Mouse (Mus musculus): ENCODE measurements around the gene Abcg2. TPM values are rescaled to one million over a fixed set of nuclear protein-coding genes. Genes with fewer than 3 reads are reported as not detected.

Abcg2 gene
- total and polyA plus RNA-seq, 3 experiments: 16.6 to 39.9 (median 25.0) TPM

- no peak overlapping the region for H3K4me3 ChIP-seq (replicated peaks in 1 of 3; ENCODE audit: low read depth in 2 of 3, low read length in 2 of 3, poor library complexity in 1 of 3)
- no peaks in the 10 kb centered on the region for H3K79me2 ChIP-seq (replicated peaks; ENCODE audit: control insufficient read depth, extremely low read depth, insufficient read depth, poor library complexity, severe bottlenecking)
- no peaks in the 10 kb centered on the region for H3K27me3 ChIP-seq (replicated peaks)
- H3K4me1 ChIP-seq (ENCODE audit: control insufficient read depth in 1 of 2, insufficient read depth in 2 of 2): no peaks in the 10 kb centered on the region
- in situ Hi-C loops (cut with MboI; ENCODE audit: low pct_ligation_motif_present, low pct_unique_long_range_greater_than_20kb, low sequenced_read_pairs) (no loop called here), dilution Hi-C loops (cut with MboI; ENCODE audit: extremely low pct_ligation_motif_present, extremely low pct_unique_long_range_greater_than_20kb, low sequenced_read_pairs) (no loop called here)
- H3K9me3 ChIP-seq (replicated peaks; ENCODE audit: low read length): no peaks in the 10 kb centered on the region
- peaks cover 0 to 3% of the 10 kb centered on the region in 2 experiments for H3K36me3 ChIP-seq (replicated peaks in 1 of 2; ENCODE audit: control insufficient read depth in 1 of 2, insufficient read depth in 1 of 2, low read length in 1 of 2)
- no peak overlapping the region for H3K9ac ChIP-seq (ENCODE audit: insufficient read depth, low read depth)
- no peak overlapping the region for H3K27ac ChIP-seq (ENCODE audit: insufficient read depth, low read depth)
- DNase-seq (ENCODE audit: extremely low read depth): no peak
- no peak overlapping the region for H3K4me2 ChIP-seq (ENCODE audit: insufficient read depth, low read depth, poor library complexity, severe bottlenecking)
- TF ChIP-seq JUN (IDR thresholded peaks at IDR 0.05; ENCODE audit: insufficient read depth, low read depth, low read length) (no peak), MEF2A (IDR thresholded peaks at IDR 0.05; ENCODE audit: borderline replicate concordance, low read depth, low read length) (no peak), NELFE (IDR thresholded peaks at IDR 0.05; ENCODE audit: low read depth, low read length) (no peak), USF2 (conservative IDR thresholded peaks at IDR 0.05; ENCODE audit: low read depth, low read length) (no peak), HCFC1 (IDR thresholded peaks at IDR 0.05; ENCODE audit: low read depth, low read length) (no peak), MAX (IDR thresholded peaks at IDR 0.05; ENCODE audit: low read length) (no peak), CHD1 (IDR thresholded peaks at IDR 0.05; ENCODE audit: low read depth, low read length) (no peak), GABPA (IDR thresholded peaks at IDR 0.05; ENCODE audit: insufficient replicate concordance, low read depth, low read length) (no peak), ETS1 (conservative IDR thresholded peaks at IDR 0.05; ENCODE audit: low read depth, low read length) (no peak), CHD2 (IDR thresholded peaks at IDR 0.05; ENCODE audit: low read length) (no peak), SIN3A (IDR thresholded peaks at IDR 0.05; ENCODE audit: low read length) (no peak), MXI1 (IDR thresholded peaks at IDR 0.05; ENCODE audit: low read depth, low read length) (no peak), MYC (IDR thresholded peaks at IDR 0.05; ENCODE audit: low read depth, low read length) (no peak), UBTF (IDR thresholded peaks at IDR 0.05; ENCODE audit: low read depth, low read length) (no peak), IRF4 (IDR thresholded peaks at IDR 0.05; ENCODE audit: low read depth, low read length) (no peak), JUND (conservative IDR thresholded peaks at IDR 0.05; ENCODE audit: low read depth, low read length) (no peak), MAFK (IDR thresholded peaks at IDR 0.05; ENCODE audit: insufficient replicate concordance, low read length) (no peak), NRF1 (IDR thresholded peaks at IDR 0.05; ENCODE audit: low read depth, low read length) (no peak), POLR2A (IDR thresholded peaks at IDR 0.05; ENCODE audit: low read depth, low read length) (no peak), EP300 (IDR thresholded peaks at IDR 0.05; ENCODE audit: low read length) (no peak)
Measured at GRCm38 (mm10) chr6:58650136-58650535, 65.8 kb downstream of the Abcg2 start.

- peaks cover 0 to 3% of the 10 kb centered on the region in 2 experiments for H3K36me3 ChIP-seq (replicated peaks in 1 of 2; ENCODE audit: control insufficient read depth in 1 of 2, insufficient read depth in 1 of 2, low read length in 1 of 2)
- in situ Hi-C loops (cut with MboI; ENCODE audit: low pct_ligation_motif_present, low pct_unique_long_range_greater_than_20kb, low sequenced_read_pairs) (no loop called here), dilution Hi-C loops (cut with MboI; ENCODE audit: extremely low pct_ligation_motif_present, extremely low pct_unique_long_range_greater_than_20kb, low sequenced_read_pairs) (no loop called here)
- no peak overlapping the region for H3K4me3 ChIP-seq (replicated peaks in 1 of 3; ENCODE audit: low read depth in 2 of 3, low read length in 2 of 3, poor library complexity in 1 of 3)
- no peaks in the 10 kb centered on the region for H3K79me2 ChIP-seq (replicated peaks; ENCODE audit: control insufficient read depth, extremely low read depth, insufficient read depth, poor library complexity, severe bottlenecking)
- DNase-seq (ENCODE audit: extremely low read depth): no peak
- no peak overlapping the region for H3K9ac ChIP-seq (ENCODE audit: insufficient read depth, low read depth)
- no peaks in the 10 kb centered on the region for H3K9me3 ChIP-seq (replicated peaks; ENCODE audit: low read length)
- no peak overlapping the region for H3K4me2 ChIP-seq (ENCODE audit: insufficient read depth, low read depth, poor library complexity, severe bottlenecking)
- no peaks in the 10 kb centered on the region for H3K4me1 ChIP-seq (ENCODE audit: control insufficient read depth in 1 of 2, insufficient read depth in 2 of 2)
- TF ChIP-seq POLR2AphosphoS2 (IDR thresholded peaks at IDR 0.05; ENCODE audit: low read depth, low read length) (no peak), USF1 (IDR thresholded peaks at IDR 0.05; ENCODE audit: low read depth, low read length) (no peak), NELFE (IDR thresholded peaks at IDR 0.05; ENCODE audit: low read depth, low read length) (no peak), E2F4 (IDR thresholded peaks at IDR 0.05; ENCODE audit: insufficient replicate concordance, low read depth, low read length) (no peak), USF2 (conservative IDR thresholded peaks at IDR 0.05; ENCODE audit: low read depth, low read length) (no peak), KAT2A (IDR thresholded peaks at IDR 0.05; ENCODE audit: insufficient replicate concordance, low read length) (no peak), NRF1 (IDR thresholded peaks at IDR 0.05; ENCODE audit: low read depth, low read length) (no peak), MYC (IDR thresholded peaks at IDR 0.05; ENCODE audit: low read depth, low read length) (no peak), TBP (conservative IDR thresholded peaks at IDR 0.05; ENCODE audit: low read depth, low read length) (no peak), MXI1 (IDR thresholded peaks at IDR 0.05; ENCODE audit: low read depth, low read length) (no peak), SIN3A (IDR thresholded peaks at IDR 0.05; ENCODE audit: low read length) (no peak), GABPA (IDR thresholded peaks at IDR 0.05; ENCODE audit: insufficient replicate concordance, low read depth, low read length) (no peak), ZKSCAN1 (IDR thresholded peaks at IDR 0.05; ENCODE audit: borderline replicate concordance, low read depth, low read length) (no peak), RAD21 (IDR thresholded peaks at IDR 0.05; ENCODE audit: low read depth, low read length) (no peak)
- H3K27ac ChIP-seq (ENCODE audit: insufficient read depth, low read depth): no peak overlapping the region
- no peaks in the 10 kb centered on the region for H3K27me3 ChIP-seq (replicated peaks)
Measured at GRCm38 (mm10) chr6:58651038-58651437, 66.7 kb downstream of the Abcg2 start.

All from CH12.LX (cell line).